Mouse (Mus musculus) midbrain, embryonic 15.5 days (tissue): ENCODE measurements around the gene Mpig6b. TPM values are rescaled to one million over a fixed set of nuclear protein-coding genes. Genes with fewer than 3 reads are reported as not detected.

Experiments used
- ATAC-seq: fragments of 200-750 bp; cut with Nextera tagmentation; replicated peaks from 2 replicates; pipeline ENCODE4 v1.8.0; 2017; ENCODE audit warnings: moderate TSS enrichment
- H3K27ac ChIP-seq: fragments of 300-500 bp; sonication (generic); 2 replicates; pipeline ENCODE4 v1.5.1; 2015; ENCODE audit warnings: mild to moderate bottlenecking, inconsistent platforms
- H3K27me3 ChIP-seq: fragments of 300-500 bp; sonication (generic); replicated peaks from 2 replicates; pipeline ENCODE4 v1.6.1; 2015; ENCODE audit warnings: inconsistent platforms
- H3K36me3 ChIP-seq: fragments of 300-500 bp; sonication (generic); replicated peaks from 2 replicates; pipeline ENCODE4 v1.6.1; 2015; ENCODE audit warnings: inconsistent platforms
- H3K4me1 ChIP-seq: fragments of 300-500 bp; sonication (generic); 2 replicates; pipeline ENCODE4 v1.6.1; 2015; ENCODE audit warnings: inconsistent platforms
- H3K4me2 ChIP-seq: fragments of 300-500 bp; sonication (generic); 2 replicates; pipeline ENCODE4 v1.6.1; 2015; ENCODE audit warnings: inconsistent platforms, mild to moderate bottlenecking, moderate library complexity
- H3K4me3 ChIP-seq: fragments of 300-500 bp; sonication (generic); 2 replicates; pipeline ENCODE4 v1.5.1; 2015; ENCODE audit warnings: mild to moderate bottlenecking, inconsistent platforms
- H3K9ac ChIP-seq: fragments of 300-500 bp; sonication (generic); 2 replicates; pipeline ENCODE4 v1.6.1; 2015; ENCODE audit warnings: mild to moderate bottlenecking, inconsistent platforms
- H3K9me3 ChIP-seq: fragments of 300-500 bp; sonication (generic); 2 replicates; pipeline ENCODE4 v1.6.1; 2016; ENCODE audit warnings: inconsistent platforms
- WGBS: fragments of 180-500 bp; shearing (Covaris S2); methylation state at CpG from one replicate; pipeline ENCODE4 v1.1.7; 2015; ENCODE audit warnings: mixed read lengths; 5-methylcytosine and 5-hydroxymethylcytosine counted together
- polyA plus RNA-seq: library from polyadenylated mRNA; unstranded; fragments of >200 nt; fragmentation: Nextera tagmentation; extraction: Ambion mirVana; gene quantifications from 2 replicates; pipeline ENCODE4 v1.2.1, GENCODE M21; 2015

The Mpig6b gene
- polyA plus RNA-seq, 1 experiment from 2014 or later, result 0.21 TPM

DNA sequence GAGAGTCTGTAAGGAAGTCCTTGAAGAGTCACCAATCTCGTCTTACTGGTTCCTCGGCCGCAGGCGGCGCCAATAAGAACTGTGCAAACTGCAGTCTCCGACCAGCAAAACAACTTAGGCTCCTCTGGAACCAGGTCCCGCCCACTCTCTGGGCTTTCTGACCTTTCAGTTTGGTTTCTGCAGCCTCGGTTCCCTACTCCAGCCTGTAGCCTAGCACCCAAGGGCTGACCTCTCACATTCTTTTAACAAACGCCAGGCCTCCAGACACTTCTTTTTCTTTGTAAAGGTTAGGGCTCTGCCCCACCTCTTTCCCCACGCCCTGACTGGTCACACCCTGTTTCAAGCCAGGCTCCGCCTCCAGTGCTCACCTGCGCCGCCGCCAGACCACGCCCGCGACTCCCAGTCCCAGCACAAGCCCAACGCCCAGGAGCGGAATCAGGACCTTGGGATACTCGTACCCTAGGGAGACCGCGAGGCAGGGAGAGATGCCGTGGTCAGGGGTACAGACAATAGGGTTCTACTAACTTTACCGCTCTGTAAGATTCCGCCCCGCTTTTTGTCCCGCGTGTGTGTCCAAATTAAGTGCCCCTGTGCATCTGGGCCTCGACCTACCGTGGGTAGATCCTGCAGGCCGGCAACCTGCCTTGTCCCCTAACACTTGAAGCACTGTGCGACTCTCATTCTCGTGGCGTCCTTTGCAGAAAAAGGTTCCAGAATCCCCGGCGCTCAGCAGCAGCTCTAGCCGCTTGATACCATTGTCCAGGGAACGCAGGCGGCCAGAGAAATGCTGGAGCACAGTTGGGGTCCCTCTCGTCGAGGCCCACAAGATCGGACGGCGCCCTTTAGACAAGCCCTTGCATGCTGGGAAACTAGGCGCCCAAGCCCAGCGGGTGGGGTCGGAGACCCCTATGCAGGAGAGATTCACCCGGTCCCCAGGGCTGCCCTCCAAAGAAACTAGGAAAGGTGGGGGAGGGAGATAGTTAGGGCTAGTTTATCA lies 735 bp downstream of the Mpig6b start, which contains the start of gene Ly6g6c:
Ly6g6c (plus strand) TSS at position 438 of the 997 bp plus-strand sequence.
- H3K27ac ChIP-seq, result no peak within 1 kb of the TSS
- peak within 1 kb of the TSS; percentile 13 for H3K4me3 ChIP-seq
- H3K36me3 ChIP-seq, result peaks cover 4% of the 10 kb centered on the region; the same call in 1 of the 2 replicates
- no peak for ATAC-seq
- peak within 1 kb of the TSS; percentile 43 for H3K4me2 ChIP-seq
- H3K4me1 ChIP-seq, result peaks cover 18% of the 10 kb centered on the region
- H3K9ac ChIP-seq, result peak within 1 kb of the TSS; percentile 26; the same call in 1 of the 2 replicates
- no peaks in the 10 kb centered on the region for H3K9me3 ChIP-seq
- WGBS, result under 1% methylated on average over 48 of the region's 48 CpGs
- H3K27me3 ChIP-seq, result peaks cover 41% of the 10 kb centered on the region

GRCm38 (mm10) chr17:35064378-35064877 lies 1.6 kb downstream of the Mpig6b start:
- Histone ChIP-seq H3K9ac (no peak overlapping the region), H3K4me3 (no peak overlapping the region), H3K36me3 (peaks cover 4% of the 10 kb centered on the region; the same call in 1 of the 2 replicates), H3K9me3 (no peaks in the 10 kb centered on the region), H3K27ac (no peak overlapping the region), H3K4me1 (peaks cover 24% of the 10 kb centered on the region), H3K27me3 (peaks cover 41% of the 10 kb centered on the region), H3K4me2 (no peak overlapping the region)
- no peak for ATAC-seq
- 31% methylated on average over 10 of the region's 10 CpGs for WGBS

DNA sequence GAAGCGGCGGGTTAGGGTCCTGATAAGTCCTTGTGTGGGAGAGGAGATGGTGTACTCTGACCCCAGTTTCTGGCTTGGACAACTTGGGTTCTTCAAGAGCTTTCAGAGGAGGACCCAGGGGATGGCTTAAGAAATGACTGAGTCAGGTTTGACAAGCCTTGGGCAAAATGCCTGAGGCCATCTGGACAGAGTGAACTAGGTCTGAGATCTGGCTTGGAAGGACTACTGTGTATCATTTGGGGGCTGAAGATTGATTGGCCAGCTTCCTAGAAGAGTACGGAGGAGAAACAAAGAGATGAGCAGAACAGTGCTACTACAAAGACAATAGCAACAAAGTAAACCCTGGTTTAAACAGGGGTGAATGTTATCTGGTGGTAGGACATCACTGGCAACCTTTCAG lies 2.5 kb downstream of the Mpig6b start:
- peaks cover 41% of the 10 kb centered on the region for H3K27me3 ChIP-seq
- ATAC-seq, result no peak

GRCm38 (mm10) chr17:35061299-35061698 lies 4.7 kb downstream of the Mpig6b start:
- Histone ChIP-seq H3K9me3 (no peaks in the 10 kb centered on the region), H3K4me2 (no peak overlapping the region), H3K36me3 (peaks cover 4% of the 10 kb centered on the region; the same call in 1 of the 2 replicates), H3K4me1 (peaks cover 30% of the 10 kb centered on the region), H3K27ac (no peak overlapping the region), H3K9ac (no peak overlapping the region; the same call in 1 of the 2 replicates), H3K4me3 (no peak overlapping the region), H3K27me3 (peaks cover 33% of the 10 kb centered on the region)
- 89% methylated on average over 8 of the region's 8 CpGs for WGBS
- no peak for ATAC-seq

More for the DNA sequence above, 2.5 kb downstream of the Mpig6b start:
- no peak overlapping the region for H3K4me3 ChIP-seq
- no peak overlapping the region for H3K9ac ChIP-seq
- no peaks in the 10 kb centered on the region for H3K9me3 ChIP-seq
- no peak overlapping the region for H3K4me2 ChIP-seq
- peaks cover 4% of the 10 kb centered on the region; the same call in 1 of the 2 replicates for H3K36me3 ChIP-seq
- no peak overlapping the region for H3K27ac ChIP-seq
- H3K4me1 ChIP-seq, result peaks cover 27% of the 10 kb centered on the region
- WGBS, result 95% methylated on average over 3 of the region's 3 CpGs

GRCm38 (mm10) chr17:35060737-35061297 lies 5.2 kb downstream of the Mpig6b start:
- peaks cover 30% of the 10 kb centered on the region for H3K4me1 ChIP-seq
- H3K4me3 ChIP-seq, result peak overlapping the region; percentile 72
- no peaks in the 10 kb centered on the region for H3K9me3 ChIP-seq
- H3K36me3 ChIP-seq, result peaks cover 4% of the 10 kb centered on the region; the same call in 1 of the 2 replicates
- peaks cover 28% of the 10 kb centered on the region for H3K27me3 ChIP-seq
- no peak overlapping the region for H3K27ac ChIP-seq
- WGBS, result 60% methylated on average over 22 of the region's 22 CpGs
- no peak for ATAC-seq
- H3K9ac ChIP-seq, result peak overlapping the region; percentile 71; the same call in 1 of the 2 replicates
- H3K4me2 ChIP-seq, result peak overlapping the region; percentile 76

GRCm38 (mm10) chr17:35060071-35060470 lies 5.9 kb downstream of the Mpig6b start:
- H3K4me1 ChIP-seq, result peaks cover 23% of the 10 kb centered on the region
- H3K27me3 ChIP-seq, result peaks cover 21% of the 10 kb centered on the region
- H3K9ac ChIP-seq, result peak overlapping the region; percentile 71
- peak overlapping the region; percentile 76 for H3K4me2 ChIP-seq
- peaks cover 4% of the 10 kb centered on the region; the same call in 1 of the 2 replicates for H3K36me3 ChIP-seq
- no peak overlapping the region for H3K27ac ChIP-seq
- WGBS, result 24% methylated on average over 14 of the region's 14 CpGs
- H3K4me3 ChIP-seq, result peak overlapping the region; percentile 72
- ATAC-seq, result peak; percentile 37
- H3K9me3 ChIP-seq, result no peaks in the 10 kb centered on the region

DNA sequence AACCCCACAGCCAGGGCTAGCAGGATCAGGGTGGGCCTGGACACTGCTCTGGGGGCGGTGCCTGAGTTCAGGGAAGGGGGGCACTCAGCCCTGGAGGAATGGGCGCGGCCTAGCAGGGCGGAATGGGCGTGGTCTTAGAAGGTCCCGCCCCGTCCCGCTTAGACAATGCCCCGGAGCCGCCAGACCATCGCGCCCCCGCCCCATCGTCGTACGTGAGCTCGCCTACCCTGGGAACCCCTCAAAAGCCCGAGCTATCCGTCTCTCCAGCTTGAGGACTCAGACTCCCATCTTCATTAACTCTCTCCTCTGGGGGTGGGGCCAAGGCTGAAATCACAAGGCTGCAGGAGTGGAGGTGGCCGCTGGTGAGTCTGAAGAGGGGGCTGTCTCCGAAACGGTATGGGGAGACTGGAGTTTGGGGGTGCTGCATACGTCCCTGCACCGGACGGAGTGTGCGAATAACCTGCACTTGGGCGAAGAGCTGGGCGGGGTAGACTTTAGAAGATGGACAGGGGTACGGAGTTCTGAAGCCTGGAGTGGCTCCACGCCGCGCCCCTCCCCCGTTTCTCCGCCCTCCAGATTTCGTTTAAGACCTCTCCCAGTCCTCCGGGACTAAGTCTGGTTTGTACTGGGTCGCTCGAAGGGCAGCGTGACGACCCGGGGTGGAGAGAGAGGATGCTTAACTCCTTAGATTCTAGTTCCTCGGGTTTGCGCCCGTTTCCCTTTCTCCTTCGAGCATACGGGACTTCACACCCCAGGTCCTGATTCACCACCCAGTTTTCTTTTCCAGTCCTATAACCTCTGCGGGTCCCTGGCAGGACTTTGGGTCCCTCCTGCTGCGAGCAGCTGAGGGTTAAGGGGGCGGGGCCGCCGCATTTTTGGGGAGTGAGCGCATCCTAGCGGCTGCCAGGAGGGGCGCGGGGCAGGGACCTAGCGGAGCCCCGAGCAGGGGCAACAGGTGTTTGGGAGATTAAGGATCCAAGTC lies 6.8 kb downstream of the Mpig6b start, which contains the start of gene Ddah2:
Ddah2 (plus strand) TSS at position 125 of the 982 bp plus-strand sequence.
- H3K4me2 ChIP-seq, result peak within 1 kb of the TSS; percentile 76
- under 1% methylated on average over 57 of the region's 57 CpGs for WGBS

DNA sequence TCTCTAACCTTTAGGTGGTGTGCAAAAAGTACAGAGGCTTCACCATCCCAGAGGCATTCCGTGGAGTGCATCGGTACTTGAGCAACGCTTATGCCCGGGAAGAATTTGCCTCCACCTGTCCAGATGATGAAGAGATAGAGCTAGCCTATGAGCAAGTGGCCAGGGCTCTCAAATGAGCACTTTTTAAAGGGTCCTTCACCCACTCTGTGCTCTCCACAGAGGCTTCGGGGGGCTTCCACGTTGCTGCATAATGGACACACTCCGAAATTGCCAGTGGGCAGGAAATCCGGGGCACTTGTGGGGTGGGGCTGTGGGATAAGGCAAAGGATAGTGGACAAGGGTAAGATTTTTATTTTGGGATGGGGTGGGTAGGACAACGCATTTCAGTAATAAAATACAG lies 7.7 kb downstream of the Mpig6b start:
- peak overlapping the region; percentile 71 for H3K9ac ChIP-seq
- peak; percentile 19; the same call in 1 of the 2 replicates for ATAC-seq
- H3K4me3 ChIP-seq, result peak overlapping the region; percentile 72
- H3K27me3 ChIP-seq, result peaks cover 4% of the 10 kb centered on the region; the same call in 1 of the 2 replicates
- H3K4me2 ChIP-seq, result peak overlapping the region; percentile 76
- H3K27ac ChIP-seq, result peak overlapping the region; percentile 84
- peaks cover 4% of the 10 kb centered on the region; the same call in 1 of the 2 replicates for H3K36me3 ChIP-seq
- peaks cover 20% of the 10 kb centered on the region for H3K4me1 ChIP-seq
- no peaks in the 10 kb centered on the region for H3K9me3 ChIP-seq
- 68% methylated on average over 9 of the region's 9 CpGs for WGBS

More for the DNA sequence above, 6.8 kb downstream of the Mpig6b start, which contains the start of gene Ddah2:
- H3K36me3 ChIP-seq, result peaks cover 4% of the 10 kb centered on the region; the same call in 1 of the 2 replicates
- H3K4me3 ChIP-seq, result peak within 1 kb of the TSS; percentile 72
- no peaks in the 10 kb centered on the region for H3K9me3 ChIP-seq
- ATAC-seq, result peak; percentile 89
- H3K27me3 ChIP-seq, result peaks cover 13% of the 10 kb centered on the region
- peak within 1 kb of the TSS; percentile 71 for H3K9ac ChIP-seq
- H3K27ac ChIP-seq, result peak within 1 kb of the TSS; percentile 84
- H3K4me1 ChIP-seq, result peaks cover 20% of the 10 kb centered on the region

DNA sequence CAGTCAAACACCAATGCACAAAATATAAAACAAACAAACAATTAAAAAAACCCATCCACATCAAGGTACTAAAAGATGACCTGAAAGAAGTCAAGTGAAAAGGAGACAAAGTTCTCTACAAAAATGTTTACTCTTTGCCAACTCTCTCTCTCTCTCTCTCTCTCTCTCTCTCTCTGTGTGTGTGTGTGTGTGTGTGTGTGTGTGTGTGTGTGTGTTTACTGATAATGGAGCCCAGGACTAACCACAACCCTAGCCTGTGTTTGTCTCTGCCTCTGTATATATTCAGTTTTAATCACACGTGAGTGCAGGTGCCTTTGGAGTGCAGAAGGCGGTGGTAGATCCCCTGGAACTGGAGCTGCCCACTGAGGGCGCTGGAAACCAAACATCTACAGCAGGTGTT lies 8.9 kb downstream of the Mpig6b start:
- WGBS, result 86% methylated on average over 3 of the region's 3 CpGs
- H3K9ac ChIP-seq, result no peak overlapping the region
- no peak overlapping the region for H3K27ac ChIP-seq
- no peak overlapping the region for H3K4me2 ChIP-seq
- no peaks in the 10 kb centered on the region for H3K9me3 ChIP-seq
- H3K27me3 ChIP-seq, result no peaks in the 10 kb centered on the region
- H3K36me3 ChIP-seq, result peaks cover 4% of the 10 kb centered on the region; the same call in 1 of the 2 replicates
- H3K4me1 ChIP-seq, result peaks cover 24% of the 10 kb centered on the region
- no peak overlapping the region for H3K4me3 ChIP-seq
- no peak for ATAC-seq

GRCm38 (mm10) chr17:35055691-35056495 lies 10.1 kb downstream of the Mpig6b start:
- no peak overlapping the region for H3K27ac ChIP-seq
- 92% methylated on average over 7 of the region's 7 CpGs for WGBS
- H3K27me3 ChIP-seq, result no peaks in the 10 kb centered on the region
- no peak for ATAC-seq
- H3K4me2 ChIP-seq, result no peak overlapping the region
- H3K4me3 ChIP-seq, result no peak overlapping the region
- H3K9ac ChIP-seq, result no peak overlapping the region
- H3K36me3 ChIP-seq, result no peaks in the 10 kb centered on the region
- no peaks in the 10 kb centered on the region for H3K9me3 ChIP-seq
- peaks cover 33% of the 10 kb centered on the region for H3K4me1 ChIP-seq
